Mouse (Mus musculus): ENCODE measurements around the gene Shroom3. TPM values are rescaled to one million over a fixed set of nuclear protein-coding genes. Genes with fewer than 3 reads are reported as not detected.

The Shroom3 gene
- total RNA-seq, 2 experiments from 2014 or later, result 10.0 to 15.0 TPM

- DNase-seq (ENCODE audit: low spot score in 2 of 2), result no peak
Observed at GRCm38 (mm10) chr5:92959708-92960107, 276.5 kb downstream of the Shroom3 start.

GRCm38 (mm10) chr5:92961353-92961752 lies 278.1 kb downstream of the Shroom3 start:
- DNase-seq (ENCODE audit: low spot score in 2 of 2), result no peak

- no peak for DNase-seq (ENCODE audit: low spot score in 2 of 2)
Observed at GRCm38 (mm10) chr5:92961770-92962231, 278.6 kb downstream of the Shroom3 start.

- no peak for DNase-seq (ENCODE audit: low spot score in 2 of 2)
Observed at GRCm38 (mm10) chr5:92964691-92965090, 281.5 kb downstream of the Shroom3 start.

GRCm38 (mm10) chr5:92967143-92967542 lies 283.9 kb downstream of the Shroom3 start:
- no peak for DNase-seq (ENCODE audit: low spot score in 2 of 2)

- no peak for DNase-seq (ENCODE audit: low spot score in 2 of 2)
Observed at GRCm38 (mm10) chr5:92967906-92968305, 284.7 kb downstream of the Shroom3 start.

DNA sequence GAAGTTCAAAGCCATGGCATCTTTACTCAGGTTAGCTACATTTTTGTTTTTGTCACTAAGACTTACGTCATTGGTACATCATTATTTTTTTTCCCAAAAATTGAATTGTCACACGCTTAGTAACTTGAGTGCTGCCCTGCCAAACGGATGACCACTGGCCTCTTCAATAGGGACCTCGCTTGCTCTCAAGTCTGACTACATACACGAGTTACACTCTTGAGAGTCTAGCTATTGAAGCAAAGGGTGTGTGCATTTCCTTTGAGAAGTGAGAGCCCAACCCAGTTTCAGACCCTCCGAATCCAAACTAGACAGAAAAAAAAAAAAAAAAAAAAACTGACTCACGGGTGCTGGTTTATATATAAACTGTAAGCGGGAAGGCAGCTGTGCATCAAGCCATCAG lies 286.2 kb downstream of the Shroom3 start:
- DNase-seq (ENCODE audit: low spot score in 2 of 2), result no peak

DNA sequence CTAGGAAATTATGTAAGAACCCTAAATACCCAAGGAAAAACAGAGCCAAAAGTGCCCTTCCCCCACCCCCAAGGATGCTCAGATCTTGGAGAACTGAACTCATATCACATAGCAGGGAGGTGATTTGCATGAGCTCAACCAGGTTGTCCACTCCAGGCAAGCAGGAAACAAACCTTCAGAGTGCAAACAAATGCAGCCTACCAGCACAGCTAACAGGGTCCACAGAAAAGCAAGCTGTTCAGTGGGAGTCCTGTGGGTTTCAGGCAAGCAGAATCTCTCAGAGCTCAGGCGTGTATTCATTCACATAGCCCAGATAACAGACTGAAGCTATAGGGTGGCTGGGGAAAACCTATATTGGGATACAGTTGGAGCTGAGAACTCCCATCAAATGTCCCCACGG lies 286.7 kb downstream of the Shroom3 start:
- no peak for DNase-seq (ENCODE audit: low spot score in 2 of 2)

- no peak for DNase-seq (ENCODE audit: low spot score in 2 of 2)
Observed at GRCm38 (mm10) chr5:92970480-92970879, 287.2 kb downstream of the Shroom3 start.

DNA sequence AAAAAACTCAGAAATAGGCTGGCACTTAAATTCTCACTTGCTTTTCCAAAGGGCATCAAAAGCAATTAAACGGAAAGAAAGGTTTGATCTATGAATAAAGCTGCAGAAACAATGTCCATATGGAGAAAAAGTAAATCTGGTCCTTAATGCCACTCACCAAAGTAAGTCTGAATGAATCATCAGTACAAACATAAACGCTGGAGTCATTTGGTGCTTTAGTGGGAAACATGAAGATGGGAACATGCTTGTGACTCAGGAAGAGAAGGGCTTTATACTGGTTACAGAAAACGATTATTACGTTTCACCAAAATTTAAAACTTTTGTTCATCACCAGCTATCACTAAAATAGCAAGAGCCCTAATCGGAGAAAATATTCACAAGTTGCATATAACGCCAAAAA lies 297.2 kb downstream of the Shroom3 start:
- DNase-seq (ENCODE audit: low spot score in 2 of 2), result no peak

DNA sequence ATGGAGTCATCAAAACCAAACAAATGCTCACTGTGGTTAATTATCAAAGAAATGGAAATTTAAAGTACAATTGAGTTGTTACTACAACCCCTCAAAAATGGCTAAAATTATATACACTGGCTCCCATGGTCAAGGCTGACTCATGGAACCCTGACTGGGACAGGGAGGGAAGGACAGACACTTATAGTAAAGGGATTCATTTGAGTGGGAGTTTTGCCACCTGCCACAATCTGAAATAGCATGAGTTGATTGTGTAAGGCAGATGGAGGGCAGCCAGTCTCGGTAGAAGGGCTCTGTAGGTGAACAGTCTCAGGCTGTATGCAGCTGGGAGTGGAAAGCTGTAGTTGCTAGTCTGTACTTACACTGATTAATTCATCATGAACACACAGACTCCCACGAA lies 297.6 kb downstream of the Shroom3 start:
- DNase-seq (ENCODE audit: low spot score in 2 of 2), result no peak

DNA sequence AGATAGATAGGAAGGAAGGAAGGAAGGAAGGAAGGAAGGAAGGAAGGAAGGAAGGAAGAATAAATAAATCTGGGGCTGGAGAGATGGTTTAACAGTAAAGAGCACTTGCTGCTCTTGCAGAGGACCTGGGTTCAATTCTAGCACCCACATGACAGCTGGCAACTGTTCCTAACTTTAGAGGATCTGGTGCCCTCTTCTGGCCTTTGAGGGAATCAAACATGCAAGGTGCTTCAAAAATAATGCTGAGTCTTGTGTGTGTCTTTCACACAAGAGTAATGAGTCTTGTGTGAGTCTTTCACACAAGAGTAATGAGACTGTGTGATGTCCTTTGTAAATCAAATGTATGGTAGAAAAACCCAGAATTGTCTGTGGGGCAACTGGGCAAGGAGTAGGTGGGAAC lies 299.4 kb downstream of the Shroom3 start:
- no peak for DNase-seq (ENCODE audit: low spot score in 2 of 2)

DNA sequence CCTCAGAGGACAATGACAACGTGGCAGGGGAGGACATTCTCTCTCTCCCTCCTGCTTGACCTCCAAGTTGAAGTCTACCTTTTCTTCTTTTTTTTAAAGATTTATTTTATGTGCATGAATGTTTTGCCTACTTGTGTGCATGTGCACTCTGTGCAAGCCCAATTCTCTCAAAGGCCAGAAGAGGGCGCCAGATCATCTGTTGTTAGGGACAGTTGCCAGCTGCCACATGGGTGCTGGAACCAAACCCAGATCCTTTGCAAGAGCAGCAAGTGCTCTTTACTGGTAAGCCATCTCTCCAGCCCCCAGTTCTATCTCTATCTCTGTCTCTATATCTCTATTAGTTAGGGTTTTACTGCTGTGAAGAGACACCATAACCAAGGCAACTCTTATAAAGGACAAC lies 300.7 kb downstream of the Shroom3 start:
- DNase-seq (ENCODE audit: low spot score in 2 of 2), result no peak

DNA sequence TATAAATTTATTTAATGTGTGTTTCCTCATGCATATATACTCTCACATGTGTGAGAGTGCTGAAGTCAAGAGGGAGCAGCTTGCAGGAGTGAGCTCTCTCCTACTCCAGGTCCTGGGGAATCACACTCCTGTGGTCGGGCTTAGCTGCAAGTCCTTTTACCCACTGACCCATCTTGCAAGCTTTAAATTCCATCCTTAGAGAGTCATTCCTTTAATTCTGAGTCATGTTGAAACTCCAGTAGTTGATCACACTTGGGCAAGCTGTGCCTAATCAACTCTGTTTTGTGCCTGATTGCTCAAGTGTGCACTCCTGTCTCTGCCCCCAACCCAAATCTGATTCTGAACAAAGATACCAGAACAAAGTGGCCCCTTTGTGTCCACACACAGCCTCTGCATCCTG lies 301.5 kb downstream of the Shroom3 start:
- no peak for DNase-seq (ENCODE audit: low spot score in 2 of 2)

DNA sequence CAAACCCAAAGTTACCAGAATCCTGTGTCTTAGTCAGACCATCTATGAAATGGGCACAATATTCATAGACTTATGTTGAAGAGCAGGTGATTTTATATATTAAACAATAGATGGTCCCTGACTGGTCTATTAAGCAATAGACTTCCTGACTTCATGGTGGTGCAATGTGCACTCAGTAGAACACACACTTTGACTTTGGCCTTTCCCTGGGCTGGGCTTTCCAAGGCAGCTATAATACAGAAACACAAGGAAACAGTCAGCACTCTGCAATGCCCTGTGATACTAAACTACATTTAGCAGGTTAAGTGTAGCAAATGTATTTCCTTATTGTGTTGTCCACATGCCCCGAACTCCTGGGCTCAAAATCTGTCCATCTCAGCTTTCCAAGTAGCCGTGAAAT lies 302.2 kb downstream of the Shroom3 start:
- no peak for DNase-seq (ENCODE audit: low spot score in 2 of 2)

DNA sequence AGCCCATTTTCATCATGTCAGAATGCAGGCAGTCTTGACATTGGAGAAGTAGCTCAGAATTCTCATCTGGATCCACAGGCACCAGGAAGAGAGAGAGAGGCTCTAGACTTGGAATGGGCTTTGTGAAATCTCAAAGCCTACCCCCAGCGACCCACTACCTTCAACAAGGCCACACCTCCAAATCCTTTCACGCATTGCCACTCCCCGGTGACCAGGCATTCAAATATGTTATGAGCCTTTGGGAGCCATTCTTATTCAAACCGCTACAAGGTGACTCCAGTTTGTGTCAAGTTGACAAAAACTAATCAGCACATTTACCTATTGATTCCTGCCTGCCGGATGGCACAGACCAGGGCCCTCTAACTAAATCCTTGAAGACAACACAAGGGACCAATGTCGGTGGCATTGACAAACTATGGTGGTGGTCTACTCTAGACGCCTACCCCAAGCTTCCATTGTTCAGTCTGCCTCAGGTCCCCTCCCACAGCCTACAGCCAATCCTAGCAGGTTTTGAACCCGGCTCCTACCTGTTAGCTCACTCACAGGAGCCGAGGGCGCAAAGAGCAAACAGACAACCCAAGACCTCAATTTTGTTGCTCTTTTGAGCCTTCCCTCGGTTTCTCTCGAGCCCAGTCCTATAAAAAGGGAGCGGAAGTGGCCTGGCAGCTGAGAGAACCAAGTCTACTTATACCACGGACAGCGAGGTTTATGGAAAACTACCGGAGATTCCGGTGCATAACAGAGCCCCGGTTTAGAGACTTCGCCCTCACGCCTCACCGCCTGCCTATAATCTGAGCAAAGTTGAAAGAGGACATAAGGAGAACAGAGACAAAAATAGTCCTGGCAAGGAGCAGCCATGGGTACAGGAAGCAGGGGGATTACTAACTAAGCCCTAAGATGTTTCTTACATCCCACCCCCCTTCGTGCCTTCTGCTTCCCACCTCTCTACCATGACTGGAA lies 303.7 kb downstream of the Shroom3 start:
- DNase-seq (ENCODE audit: low spot score in 2 of 2), result no peak

GRCm38 (mm10) chr5:92987891-92988768 lies 304.9 kb downstream of the Shroom3 start:
- no peak for DNase-seq (ENCODE audit: low spot score in 2 of 2)

- no peak for DNase-seq (ENCODE audit: low spot score in 2 of 2)
Observed at GRCm38 (mm10) chr5:92988769-92989356, 305.6 kb downstream of the Shroom3 start.

DNA sequence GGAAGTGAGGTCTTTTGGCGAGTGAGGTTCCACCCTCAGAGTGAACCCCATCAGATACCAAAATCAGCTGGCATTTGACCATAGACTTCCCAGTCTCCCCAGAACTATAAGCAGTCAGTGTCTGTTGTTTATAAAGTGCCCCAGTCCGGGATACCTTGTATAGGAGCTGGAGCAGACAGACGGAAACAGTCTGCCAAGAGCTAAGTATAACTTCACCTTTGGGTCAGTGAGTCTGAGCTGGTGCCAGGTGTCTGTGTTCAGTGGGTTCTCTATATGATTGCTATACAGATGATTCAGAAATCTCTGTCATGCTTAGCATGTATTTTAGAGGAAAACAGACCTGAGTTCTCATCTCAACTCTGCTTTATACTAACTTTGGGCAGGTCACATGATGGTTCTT lies 308.9 kb downstream of the Shroom3 start:
- no peak for DNase-seq (ENCODE audit: low spot score in 2 of 2)

DNA sequence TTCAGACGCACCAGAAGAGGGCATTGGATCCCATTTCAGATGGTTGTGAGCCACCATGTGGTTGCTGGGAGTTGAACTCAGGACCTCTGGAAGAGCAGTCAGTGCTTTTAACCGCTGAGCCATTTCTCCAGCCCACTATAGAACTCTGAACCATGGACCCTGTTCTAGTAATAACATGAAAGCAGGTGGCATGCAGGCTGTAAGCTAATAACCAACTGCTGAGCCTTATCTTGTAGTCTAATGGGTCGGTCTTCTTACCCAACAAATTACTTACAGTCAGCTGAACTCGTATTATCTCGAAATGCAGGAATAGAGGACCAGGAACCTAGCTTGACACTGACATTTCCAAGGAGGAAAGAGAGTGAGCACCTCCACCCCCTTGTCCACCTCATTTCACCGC lies 311.1 kb downstream of the Shroom3 start:
- no peak for DNase-seq (ENCODE audit: low spot score in 2 of 2)

DNA sequence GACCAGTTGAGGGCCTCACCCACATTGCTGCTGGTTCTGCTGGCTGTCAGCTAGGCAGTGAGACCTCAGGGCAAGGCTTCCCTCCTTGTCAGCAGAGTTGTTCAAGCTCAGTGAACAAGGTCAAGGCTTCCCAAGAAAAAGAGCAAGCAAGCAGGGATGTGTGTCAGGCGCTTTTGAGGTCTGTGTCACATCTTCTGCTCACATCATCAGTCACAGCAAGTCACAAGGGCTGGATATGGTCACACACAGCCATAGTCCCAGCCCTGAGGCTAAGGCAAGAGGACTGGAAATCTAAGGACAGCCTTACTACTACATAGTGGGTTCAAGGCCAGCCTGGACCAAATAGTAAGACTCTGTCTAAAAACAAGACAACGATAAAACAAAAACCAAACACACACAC lies 311.6 kb downstream of the Shroom3 start:
- DNase-seq (ENCODE audit: low spot score in 2 of 2), result no peak
